Comparison of ENCODE assay signal across 14 mouse cellular contexts in genomic region chr15:96491421-96491820, GRCm38 (mm10). TPM values are rescaled to one million over a fixed set of nuclear protein-coding genes. Genes with fewer than 3 reads are reported as not detected.
DNase-seq lines count a peak whose midpoint lies in the region; ATAC-seq lines count a peak whose summit lies in the region.
"Had no signal": no experiment of that assay in that cellular context is flagged by ENCODE, and none has a peak within 500 bp of the region (broad histone marks: within the 10 kb centered on the region; RNA-seq: fewer than 3 reads in every experiment).

No protein-coding gene starts in this region.

- H3K4me1 ChIP-seq in forebrain, embryonic 13.5 days = peaks cover 22% of the 10 kb centered on the region
- 0 out of 2 replicates have a peak, but pooled peaks cover 2% of the 10 kb centered on the region for H3K4me1 ChIP-seq in forebrain, embryonic 14.5 days (ENCODE audit: control insufficient read depth, insufficient read depth, low read length)
- peaks cover 33% of the 10 kb centered on the region for H3K4me1 ChIP-seq in midbrain, embryonic 13.5 days (replicated peaks)
- peaks cover 15% of the 10 kb centered on the region; the same call in 1 of the 2 replicates for H3K4me1 ChIP-seq in midbrain, embryonic 14.5 days (ENCODE audit: control insufficient read depth, insufficient read depth, low read length)
- H3K4me1 ChIP-seq in kidney, embryonic 15.5 days = peaks cover 28% of the 10 kb centered on the region

- no peak overlapping the region for H3K4me3 ChIP-seq in forebrain, embryonic 13.5 days
- no peak overlapping the region for H3K4me3 ChIP-seq in forebrain, embryonic 14.5 days (ENCODE audit: low read depth, low read length)
- H3K4me3 ChIP-seq in midbrain, embryonic 13.5 days (replicated peaks) = no peak overlapping the region
- no peak overlapping the region for H3K4me3 ChIP-seq in midbrain, embryonic 14.5 days (replicated peaks; ENCODE audit: low read depth, low read length)
- no peak overlapping the region for H3K4me3 ChIP-seq in kidney, embryonic 15.5 days (replicated peaks)

- DNase-seq in forebrain, embryonic 14.5 days (ENCODE audit: low spot score) = no peak
- no peak for DNase-seq in midbrain, embryonic 14.5 days
- peak; percentile 76 for DNase-seq in yolk sac, embryonic 10.5 days (ENCODE audit: low spot score)
- no peak for DNase-seq in urinary bladder, adult 2 months (ENCODE audit: low spot score)
- DNase-seq: adrenal gland, postnatal 25 days; cerebellum, adult 9-10 months; left cerebral cortex, postnatal 4 days; lung, postnatal 10 days; spleen, adult 18-20 months; thymus, postnatal 25 days had no signal

- 19% methylated on average over 3 of the region's 3 CpGs for WGBS in forebrain, embryonic 13.5 days
- 21% methylated on average over 3 of the region's 3 CpGs for WGBS in forebrain, embryonic 14.5 days
- 28% methylated on average over 3 of the region's 3 CpGs for WGBS in midbrain, embryonic 13.5 days
- WGBS in midbrain, embryonic 14.5 days = 33% methylated on average over 3 of the region's 3 CpGs
- WGBS in kidney, embryonic 15.5 days = 28% methylated on average over 3 of the region's 3 CpGs

- ATAC-seq in forebrain, embryonic 13.5 days = no peak
- ATAC-seq in forebrain, embryonic 14.5 days = no peak
- no peak for ATAC-seq in midbrain, embryonic 13.5 days
- no peak for ATAC-seq in midbrain, embryonic 14.5 days (ENCODE audit: low FRiP score, low TSS enrichment)
- ATAC-seq in kidney, embryonic 15.5 days (replicated peaks; ENCODE audit: low FRiP score) = no peak
- no peak for ATAC-seq in cerebellum, adult (ENCODE audit: insufficient number of reproducible peaks, low FRiP score, low TSS enrichment)

- no peaks in the 10 kb centered on the region for H3K9me3 ChIP-seq in forebrain, embryonic 13.5 days (replicated peaks)
- H3K9me3 ChIP-seq in forebrain, embryonic 14.5 days (replicated peaks; ENCODE audit: control insufficient read depth, low read length) = no peaks in the 10 kb centered on the region
- H3K9me3 ChIP-seq in midbrain, embryonic 13.5 days = no peaks in the 10 kb centered on the region
- H3K9me3 ChIP-seq in midbrain, embryonic 14.5 days (ENCODE audit: control insufficient read depth, low read length) = no peaks in the 10 kb centered on the region
- no peaks in the 10 kb centered on the region; the same call in 1 of the 2 replicates for H3K9me3 ChIP-seq in kidney, embryonic 15.5 days (replicated peaks)

- H3K4me2 ChIP-seq in forebrain, embryonic 13.5 days = no peak overlapping the region
- H3K4me2 ChIP-seq in forebrain, embryonic 14.5 days (ENCODE audit: low read length) = no peak overlapping the region
- no peak overlapping the region for H3K4me2 ChIP-seq in midbrain, embryonic 13.5 days (replicated peaks)
- H3K4me2 ChIP-seq in midbrain, embryonic 14.5 days (ENCODE audit: low read length) = no peak overlapping the region
- H3K4me2 ChIP-seq in kidney, embryonic 15.5 days = peak overlapping the region; percentile 9; the same call in 1 of the 2 replicates

- H3K27ac ChIP-seq in forebrain, embryonic 13.5 days = peak overlapping the region; percentile 54
- H3K27ac ChIP-seq in forebrain, embryonic 14.5 days (ENCODE audit: low read depth, low read length) = no peak overlapping the region
- H3K27ac ChIP-seq in midbrain, embryonic 13.5 days = 0 out of 2 replicates have a peak overlapping the region, but pooled peaks have one; percentile 1
- no peak overlapping the region for H3K27ac ChIP-seq in midbrain, embryonic 14.5 days (replicated peaks; ENCODE audit: low read depth, low read length)
- H3K27ac ChIP-seq in kidney, embryonic 15.5 days = peak overlapping the region; percentile 81

- H3K27me3 ChIP-seq in forebrain, embryonic 13.5 days = no peaks in the 10 kb centered on the region
- no peaks in the 10 kb centered on the region for H3K27me3 ChIP-seq in forebrain, embryonic 14.5 days (replicated peaks; ENCODE audit: control insufficient read depth, insufficient read depth, low read length)
- H3K27me3 ChIP-seq in midbrain, embryonic 13.5 days = no peaks in the 10 kb centered on the region
- no peaks in the 10 kb centered on the region for H3K27me3 ChIP-seq in midbrain, embryonic 14.5 days (ENCODE audit: control insufficient read depth, insufficient read depth, low read length)
- H3K27me3 ChIP-seq in kidney, embryonic 15.5 days = no peaks in the 10 kb centered on the region

- no peak overlapping the region for H3K9ac ChIP-seq in forebrain, embryonic 13.5 days
- H3K9ac ChIP-seq in forebrain, embryonic 14.5 days (ENCODE audit: low read length) = no peak overlapping the region
- H3K9ac ChIP-seq in midbrain, embryonic 13.5 days (replicated peaks) = no peak overlapping the region
- no peak overlapping the region for H3K9ac ChIP-seq in midbrain, embryonic 14.5 days (replicated peaks; ENCODE audit: low read length)
- H3K9ac ChIP-seq in kidney, embryonic 15.5 days = no peak overlapping the region

- no peaks in the 10 kb centered on the region for H3K36me3 ChIP-seq in forebrain, embryonic 13.5 days (ENCODE audit: poor library complexity, severe bottlenecking)
- no peaks in the 10 kb centered on the region for H3K36me3 ChIP-seq in forebrain, embryonic 14.5 days (ENCODE audit: control insufficient read depth, insufficient read depth, low read length)
- no peaks in the 10 kb centered on the region for H3K36me3 ChIP-seq in midbrain, embryonic 13.5 days
- H3K36me3 ChIP-seq in midbrain, embryonic 14.5 days (ENCODE audit: control insufficient read depth, insufficient read depth, low read length) = no peaks in the 10 kb centered on the region
- no peaks in the 10 kb centered on the region for H3K36me3 ChIP-seq in kidney, embryonic 15.5 days

RNA-seq across cellular contexts. Expression of gene Scaf11, which starts 30.8 kb away (rescaled TPM):
- 70.1 and 80.3 TPM in 2 replicates for polyA plus RNA-seq in forebrain, embryonic 13.5 days (2015; fragmentation: Nextera tagmentation; extraction: Ambion mirVana)
- polyA plus RNA-seq in forebrain, embryonic 14.5 days (2014; fragmentation: Nextera tagmentation; extraction: Ambion mirVana) = 50.1 and 55.7 TPM in 2 replicates
- polyA plus RNA-seq in midbrain, embryonic 13.5 days (2015; fragmentation: Nextera tagmentation; extraction: Ambion mirVana) = 56.5 and 62.5 TPM in 2 replicates
- 45.6 and 54.0 TPM in 2 replicates for polyA plus RNA-seq in midbrain, embryonic 14.5 days (2014; fragmentation: Nextera tagmentation; extraction: Ambion mirVana)
- polyA plus RNA-seq in kidney, embryonic 15.5 days (2015; fragmentation: Nextera tagmentation; extraction: Ambion mirVana) = 95.6 and 102 TPM in 2 replicates
- 38.1 and 43.5 TPM in 2 replicates for polyA plus RNA-seq in urinary bladder, adult 2 months (2012; rRNA removed)

Comparison
In these comparisons a context has a peak if more than half of its experiments do, and no peak if none do; other contexts are left out.
1. H3K27ac ChIP-seq: peak in forebrain, embryonic 13.5 days (single experiment), midbrain, embryonic 13.5 days (single experiment) and kidney, embryonic 15.5 days (single experiment); none in forebrain, embryonic 14.5 days (single experiment) and midbrain, embryonic 14.5 days (single experiment).